Mouse (Mus musculus) neural tube, embryonic 13.5 days (tissue): ENCODE measurements around the gene Ctxn1. TPM values are rescaled to one million over a fixed set of nuclear protein-coding genes. Genes with fewer than 3 reads are reported as not detected.
"Not testable (repeated sequence)": the region's sequence is repeated elsewhere in the genome, so short reads cannot be mapped to it uniquely, and the experiment has no call there.

ENCODE experiments used
- ATAC-seq: fragments of 200-750 bp; cut with Nextera tagmentation; 2 replicates; pipeline ENCODE4 v1.8.0; 2017; ENCODE audit warnings: low read depth, mild to moderate bottlenecking, moderate TSS enrichment, moderate library complexity
- H3K27ac ChIP-seq: fragments of 300-500 bp; sonication (generic); replicated peaks from 2 replicates; pipeline ENCODE4 v1.5.1; 2015; ENCODE audit warnings: moderate library complexity, mild to moderate bottlenecking, inconsistent platforms
- H3K27me3 ChIP-seq: fragments of 300-500 bp; sonication (generic); 2 replicates; pipeline ENCODE4 v1.6.1; 2015; ENCODE audit warnings: mild to moderate bottlenecking, inconsistent platforms
- H3K36me3 ChIP-seq: fragments of 300-500 bp; sonication (generic); 2 replicates; pipeline ENCODE4 v1.6.1; 2015; ENCODE audit warnings: mild to moderate bottlenecking, inconsistent platforms
- H3K4me1 ChIP-seq: fragments of 300-500 bp; sonication (generic); replicated peaks from 2 replicates; pipeline ENCODE4 v1.6.1; 2015; ENCODE audit warnings: inconsistent platforms
- H3K4me2 ChIP-seq: fragments of 300-500 bp; sonication (generic); 2 replicates; pipeline ENCODE4 v1.6.1; 2015; ENCODE audit warnings: inconsistent platforms, mild to moderate bottlenecking, moderate library complexity
- H3K4me3 ChIP-seq: fragments of 300-500 bp; sonication (generic); 2 replicates; pipeline ENCODE4 v1.5.1; 2015; ENCODE audit warnings: mild to moderate bottlenecking, inconsistent platforms
- H3K9ac ChIP-seq: fragments of 300-500 bp; sonication (generic); 2 replicates; pipeline ENCODE4 v1.6.1; 2015; ENCODE audit warnings: moderate library complexity, mild to moderate bottlenecking, inconsistent platforms
- H3K9me3 ChIP-seq: fragments of 300-500 bp; sonication (generic); 2 replicates; pipeline ENCODE4 v1.6.1; 2016; ENCODE audit warnings: inconsistent platforms
- WGBS: fragments of 180-500 bp; shearing (Covaris S2); methylation state at CpG from one replicate; pipeline ENCODE4 v1.1.7; 2015; 5-methylcytosine and 5-hydroxymethylcytosine counted together
- polyA plus RNA-seq: library from polyadenylated mRNA; unstranded; fragments of >200 nt; fragmentation: Nextera tagmentation; extraction: Ambion mirVana; gene quantifications from 2 replicates; pipeline ENCODE4 v1.2.1, GENCODE M21; 2015

Ctxn1 gene
- polyA plus RNA-seq, 1 experiment from 2014 or later = 301 TPM

GRCm38 (mm10) chr8:4259805-4260170, 714 bp upstream of the Ctxn1 start:
- Histone ChIP-seq H3K9me3 (no peaks in the 10 kb centered on the region), H3K27me3 (no peaks in the 10 kb centered on the region), H3K4me2 (peak overlapping the region; percentile 72; the same call in 1 of the 2 replicates), H3K36me3 (peaks cover 75% of the 10 kb centered on the region), H3K27ac (peak overlapping the region; percentile 97), H3K4me3 (no peak overlapping the region), H3K9ac (peak overlapping the region; percentile 89), H3K4me1 (peaks cover 37% of the 10 kb centered on the region)
- WGBS = 85% methylated on average over 4 of the region's 4 CpGs
- no peak for ATAC-seq

- H3K27ac ChIP-seq = peak overlapping the region; percentile 97
- H3K27me3 ChIP-seq = no peaks in the 10 kb centered on the region
- H3K36me3 ChIP-seq = peaks cover 70% of the 10 kb centered on the region
- H3K4me3 ChIP-seq = peak overlapping the region; percentile 78
- H3K9ac ChIP-seq = peak overlapping the region; percentile 89
- peak overlapping the region; percentile 72 for H3K4me2 ChIP-seq
- H3K9me3 ChIP-seq = no peaks in the 10 kb centered on the region
- ATAC-seq = peak; percentile 80
- peaks cover 47% of the 10 kb centered on the region for H3K4me1 ChIP-seq
- under 1% methylated on average over 32 of the region's 32 CpGs for WGBS
These were observed 396 bp downstream of the Ctxn1 start for GRCm38 (mm10) chr8:4258678-4259077.

GRCm38 (mm10) chr8:4258233-4258632, 841 bp downstream of the Ctxn1 start:
- Histone ChIP-seq H3K27me3 (no peaks in the 10 kb centered on the region), H3K9ac (peak overlapping the region; percentile 89), H3K36me3 (peaks cover 65% of the 10 kb centered on the region), H3K4me2 (peak overlapping the region; percentile 72), H3K4me3 (peak overlapping the region; percentile 78), H3K4me1 (peaks cover 49% of the 10 kb centered on the region), H3K9me3 (no peaks in the 10 kb centered on the region), H3K27ac (peak overlapping the region; percentile 97)
- ATAC-seq = peak; percentile 70
- WGBS = 2% methylated on average over 35 of the region's 35 CpGs

GRCm38 (mm10) chr8:4257350-4257749, 1.7 kb downstream of the Ctxn1 start:
- no peak for ATAC-seq
- 62% methylated on average over 4 of the region's 4 CpGs for WGBS
- Histone ChIP-seq H3K4me2 (peak overlapping the region; percentile 72), H3K27me3 (no peaks in the 10 kb centered on the region), H3K4me1 (peaks cover 53% of the 10 kb centered on the region), H3K27ac (peak overlapping the region; percentile 97), H3K36me3 (peaks cover 56% of the 10 kb centered on the region), H3K4me3 (peak overlapping the region; percentile 78), H3K9me3 (no peaks in the 10 kb centered on the region), H3K9ac (peak overlapping the region; percentile 89)

GRCm38 (mm10) chr8:4256911-4257310, 2.2 kb downstream of the Ctxn1 start:
- Histone ChIP-seq H3K27ac (peak overlapping the region; percentile 97), H3K36me3 (peaks cover 52% of the 10 kb centered on the region), H3K4me1 (peaks cover 57% of the 10 kb centered on the region)

GRCm38 (mm10) chr8:4255471-4255870, 3.6 kb downstream of the Ctxn1 start:
- 87% methylated on average over 7 of the region's 7 CpGs for WGBS
- not testable (repeated sequence) for H3K27ac ChIP-seq, H3K4me2 ChIP-seq, ATAC-seq, H3K9me3 ChIP-seq, H3K9ac ChIP-seq, H3K27me3 ChIP-seq, H3K4me3 ChIP-seq
- H3K36me3 ChIP-seq = peaks cover 39% of the 10 kb centered on the region
- peaks cover 64% of the 10 kb centered on the region for H3K4me1 ChIP-seq

More at GRCm38 (mm10) chr8:4256911-4257310, 2.2 kb downstream of the Ctxn1 start:
- peak overlapping the region; percentile 89 for H3K9ac ChIP-seq
- peak overlapping the region; percentile 78 for H3K4me3 ChIP-seq
- WGBS = 57% methylated on average over 4 of the region's 4 CpGs
- H3K4me2 ChIP-seq = peak overlapping the region; percentile 72
- H3K27me3 ChIP-seq = no peaks in the 10 kb centered on the region
- no peaks in the 10 kb centered on the region for H3K9me3 ChIP-seq
- ATAC-seq = no peak

GRCm38 (mm10) chr8:4254001-4254400, 5.1 kb downstream of the Ctxn1 start:
- no peak for ATAC-seq
- peak overlapping the region; percentile 85 for H3K4me3 ChIP-seq
- H3K36me3 ChIP-seq = peaks cover 42% of the 10 kb centered on the region
- no peaks in the 10 kb centered on the region for H3K9me3 ChIP-seq
- H3K4me2 ChIP-seq = peak overlapping the region; percentile 63
- 69% methylated on average over 6 of the region's 6 CpGs for WGBS
- H3K27ac ChIP-seq = peak overlapping the region; percentile 95
- no peaks in the 10 kb centered on the region for H3K27me3 ChIP-seq
- H3K4me1 ChIP-seq = peaks cover 60% of the 10 kb centered on the region
- peak overlapping the region; percentile 90 for H3K9ac ChIP-seq

GRCm38 (mm10) chr8:4252934-4253841, 5.9 kb downstream of the Ctxn1 start, which contains the start of gene Snapc2:
Snapc2 (plus strand) TSS chr8:4253080.
- 1% methylated on average over 69 of the region's 69 CpGs for WGBS
- peak; percentile 88 for ATAC-seq
- H3K4me3 ChIP-seq = peak within 1 kb of the TSS; percentile 85
- no peaks in the 10 kb centered on the region for H3K9me3 ChIP-seq
- H3K4me1 ChIP-seq = peaks cover 60% of the 10 kb centered on the region
- H3K27me3 ChIP-seq = no peaks in the 10 kb centered on the region
- H3K27ac ChIP-seq = peak within 1 kb of the TSS; percentile 95
- H3K36me3 ChIP-seq = peaks cover 49% of the 10 kb centered on the region
- H3K9ac ChIP-seq = peak within 1 kb of the TSS; percentile 90
- peak within 1 kb of the TSS; percentile 63 for H3K4me2 ChIP-seq

GRCm38 (mm10) chr8:4252116-4252760, 6.8 kb downstream of the Ctxn1 start:
- H3K36me3 ChIP-seq = peaks cover 58% of the 10 kb centered on the region
- no peaks in the 10 kb centered on the region for H3K9me3 ChIP-seq
- H3K4me1 ChIP-seq = peaks cover 51% of the 10 kb centered on the region
- H3K27me3 ChIP-seq = no peaks in the 10 kb centered on the region
- peak overlapping the region; percentile 95 for H3K27ac ChIP-seq
- peak; percentile 0; the same call in 1 of the 2 replicates for ATAC-seq
- H3K4me3 ChIP-seq = peak overlapping the region; percentile 85
- WGBS = 46% methylated on average over 8 of the region's 8 CpGs
- peak overlapping the region; percentile 63 for H3K4me2 ChIP-seq
- peak overlapping the region; percentile 90 for H3K9ac ChIP-seq

- H3K4me3 ChIP-seq = no peak overlapping the region
- ATAC-seq = no peak
- H3K9ac ChIP-seq = peak overlapping the region; percentile 22; the same call in 1 of the 2 replicates
- H3K36me3 ChIP-seq = peaks cover 58% of the 10 kb centered on the region
- H3K4me1 ChIP-seq = peaks cover 37% of the 10 kb centered on the region
- WGBS = 29% methylated on average over 26 of the region's 26 CpGs
- H3K27ac ChIP-seq = no peak overlapping the region
- no peaks in the 10 kb centered on the region for H3K27me3 ChIP-seq
- H3K9me3 ChIP-seq = no peaks in the 10 kb centered on the region
- H3K4me2 ChIP-seq = no peak overlapping the region
These were observed 8.6 kb downstream of the Ctxn1 start for GRCm38 (mm10) chr8:4250306-4250970.

- H3K9ac ChIP-seq = 0 out of 2 replicates have a peak overlapping the region, but pooled peaks have one; percentile 23
- H3K4me1 ChIP-seq = peaks cover 29% of the 10 kb centered on the region
- H3K9me3 ChIP-seq = no peaks in the 10 kb centered on the region
- ATAC-seq = no peak
- H3K4me2 ChIP-seq = no peak overlapping the region
- H3K4me3 ChIP-seq = no peak overlapping the region
- H3K27me3 ChIP-seq = no peaks in the 10 kb centered on the region
- whole genome bisulfite sequencing = 16% methylated on average over 29 of the region's 29 CpGs
- H3K36me3 ChIP-seq = peaks cover 58% of the 10 kb centered on the region
- H3K27ac ChIP-seq = no peak overlapping the region
These were observed 9.9 kb downstream of the Ctxn1 start for GRCm38 (mm10) chr8:4249213-4249612.
